Mouse (Mus musculus): ENCODE data around the gene Gm10320.

Gm10320 gene

DNA sequence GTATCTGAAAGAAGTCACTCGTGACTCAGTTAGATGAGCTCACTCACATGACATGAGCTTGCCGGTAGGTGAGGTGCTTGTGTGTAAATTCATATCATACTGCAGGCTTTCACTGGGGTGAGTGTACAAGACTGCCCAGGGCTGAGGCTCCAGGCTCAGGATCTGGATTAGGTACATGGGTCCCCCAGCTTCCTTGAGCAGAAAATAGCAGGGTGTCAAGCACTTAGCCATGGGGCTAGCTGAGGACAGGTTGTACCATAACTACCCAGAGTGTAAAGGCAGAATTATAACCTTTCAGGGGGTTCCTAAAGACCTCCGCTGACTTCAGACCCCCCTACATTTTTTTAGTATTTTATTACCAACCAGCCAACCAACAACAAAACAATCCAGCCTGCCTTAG is at the start of gene Gm10320:
Gm10320 (minus strand) TSS at position 93 of the 400 bp plus-strand sequence.
- no peak for DNase-seq

DNA sequence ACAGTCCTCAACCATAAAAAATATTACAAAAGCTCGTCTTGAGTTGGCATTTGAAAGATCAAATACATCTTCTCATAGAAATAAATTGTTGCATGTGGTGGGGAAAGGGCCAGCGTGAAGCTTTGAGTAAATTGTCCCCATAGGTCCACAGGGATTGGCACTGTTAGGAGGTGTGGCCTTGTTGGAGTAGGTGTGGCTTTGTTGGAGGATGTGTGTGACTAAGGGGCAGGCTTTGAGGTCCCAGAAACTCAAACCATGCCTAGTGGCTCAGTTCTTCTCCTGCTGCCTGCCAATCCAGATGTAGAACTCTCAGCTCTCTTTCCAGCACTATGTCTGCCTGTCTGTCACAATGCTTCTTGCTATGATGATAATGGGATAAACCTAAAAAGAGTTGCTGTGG is 49.8 kb upstream of the Gm10320 start:
- no peak for DNase-seq

DNA sequence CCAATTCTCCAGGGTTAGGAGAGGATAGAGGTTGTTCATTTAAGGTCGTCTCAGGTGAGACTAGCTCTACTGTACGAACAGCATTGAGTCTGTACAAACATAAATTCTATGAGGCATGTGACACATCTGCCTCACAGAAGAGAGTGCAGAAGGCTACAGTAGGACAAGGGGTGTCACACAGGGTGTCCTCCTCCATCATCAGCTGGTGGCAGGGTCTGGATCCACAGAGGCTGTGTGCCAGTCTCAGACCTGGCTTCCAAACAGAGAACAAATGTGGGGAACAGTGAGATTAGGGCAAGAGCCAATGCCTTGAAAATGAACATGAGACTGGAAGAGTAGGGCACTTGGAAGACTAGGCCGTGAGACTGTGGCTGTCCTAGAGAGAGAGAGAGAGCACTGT is 48.4 kb upstream of the Gm10320 start:
- DNase-seq: no peak

DNA sequence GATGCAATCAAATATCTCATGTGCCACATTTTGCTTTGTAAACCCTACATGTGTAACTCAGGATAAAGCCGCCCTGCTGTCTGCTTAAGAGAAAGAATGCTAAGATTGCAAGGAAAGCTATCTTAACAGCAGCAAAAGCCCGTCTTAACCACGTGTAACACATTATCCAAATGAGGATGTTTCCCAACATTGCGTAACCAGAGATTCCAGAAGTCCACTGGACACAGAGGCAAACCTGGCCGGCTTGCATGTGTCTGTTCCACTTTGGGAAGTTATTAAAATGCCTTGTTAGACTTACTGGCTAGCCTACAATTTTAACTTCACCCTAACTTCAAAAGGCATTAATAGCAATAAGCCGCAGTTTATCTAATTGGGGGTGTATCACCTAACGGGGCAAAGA is 47.5 kb upstream of the Gm10320 start:
- no peak for DNase-seq

DNA sequence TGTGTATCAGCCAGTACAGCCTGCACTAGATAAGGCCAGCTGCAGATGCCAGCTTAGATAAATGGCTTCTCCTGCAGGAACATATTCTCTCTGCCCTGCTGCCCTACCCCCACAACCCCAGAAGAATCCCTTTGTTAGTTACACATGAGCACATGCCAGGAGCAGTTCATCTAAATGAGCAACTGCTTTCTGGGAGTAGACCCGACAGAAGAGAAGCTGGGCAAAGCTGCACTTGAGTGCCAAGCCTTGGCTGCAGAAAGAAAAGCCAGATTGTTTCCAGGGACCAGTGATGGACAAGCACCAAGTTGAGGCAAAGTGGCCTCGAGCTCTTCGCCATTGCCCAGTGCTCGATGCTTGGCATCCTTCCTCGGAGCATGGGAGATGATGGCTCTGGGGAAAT is 46.8 kb upstream of the Gm10320 start:
- no peak for DNase-seq

DNA sequence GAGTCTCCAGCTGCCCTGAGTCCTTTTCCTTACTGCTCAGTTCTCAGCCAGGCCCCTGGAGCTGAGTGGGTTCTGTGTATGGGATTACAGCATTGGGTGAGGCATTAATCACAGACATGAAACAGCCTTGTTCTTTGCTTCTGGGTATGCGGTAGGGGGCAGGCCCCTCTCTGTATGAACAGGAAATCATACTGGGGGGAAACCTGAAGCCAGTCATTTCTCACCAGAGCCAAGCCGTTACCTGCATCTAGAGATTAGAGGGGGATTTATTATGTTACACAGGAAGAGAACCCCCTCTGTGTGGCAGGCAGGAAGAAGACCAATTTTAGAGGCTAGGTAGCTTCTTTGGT is 43.1 kb upstream of the Gm10320 start:
- no peak for DNase-seq

DNA sequence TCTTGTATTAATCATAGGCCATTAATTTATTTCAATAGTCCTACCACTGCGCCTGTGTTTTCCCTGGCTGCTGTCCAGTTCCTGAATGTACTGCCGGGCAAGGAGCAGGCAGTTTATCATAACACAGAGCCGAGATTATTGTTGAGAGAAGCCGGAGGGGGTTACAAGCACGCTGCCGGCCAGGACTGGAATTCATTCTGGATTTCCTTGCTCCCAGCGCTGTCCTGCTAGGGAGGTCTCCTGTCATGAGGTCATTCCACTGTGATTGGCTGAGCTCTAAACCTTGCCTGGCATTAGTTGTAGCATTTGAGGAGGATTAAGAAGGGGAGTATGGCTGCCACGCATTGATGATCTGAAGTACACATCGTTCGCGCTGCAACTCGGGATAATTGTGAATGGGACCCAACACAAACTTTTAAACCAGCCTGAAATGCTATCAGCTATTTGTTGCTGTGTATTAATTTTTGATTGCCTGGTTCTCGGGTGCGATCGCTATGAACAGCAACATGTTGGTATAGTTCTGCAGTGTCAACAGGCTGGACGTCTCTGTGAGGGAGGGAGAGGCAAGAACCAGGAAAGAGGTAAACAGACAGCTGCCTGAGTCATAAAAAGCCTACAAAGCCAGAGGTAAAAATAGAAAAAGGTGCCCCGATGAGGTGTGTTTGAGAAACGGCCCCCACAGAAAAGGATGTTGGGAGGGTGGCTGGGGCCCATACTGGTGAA is 42.5 kb upstream of the Gm10320 start:
- no peak for DNase-seq

DNA sequence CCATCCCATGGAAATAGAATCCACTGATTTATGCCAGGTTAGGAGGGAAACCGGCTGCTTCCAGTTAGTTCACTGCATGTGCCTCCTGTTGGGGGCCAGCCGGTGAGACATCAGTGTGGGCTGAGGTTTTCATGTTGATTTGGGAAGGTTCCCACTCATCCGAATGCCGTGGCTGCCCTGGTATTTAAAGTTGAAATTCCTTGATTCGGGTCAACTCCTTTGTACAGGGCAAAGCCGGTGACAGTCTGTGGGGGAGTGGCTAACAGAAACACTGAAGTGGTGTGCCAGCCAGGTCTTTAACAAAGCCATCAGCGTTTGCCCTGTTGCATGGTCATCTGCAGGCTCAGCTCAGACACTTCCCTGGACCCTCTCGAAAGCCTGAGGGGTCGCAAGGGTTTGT is 41.6 kb upstream of the Gm10320 start:
- no peak for DNase-seq

DNA sequence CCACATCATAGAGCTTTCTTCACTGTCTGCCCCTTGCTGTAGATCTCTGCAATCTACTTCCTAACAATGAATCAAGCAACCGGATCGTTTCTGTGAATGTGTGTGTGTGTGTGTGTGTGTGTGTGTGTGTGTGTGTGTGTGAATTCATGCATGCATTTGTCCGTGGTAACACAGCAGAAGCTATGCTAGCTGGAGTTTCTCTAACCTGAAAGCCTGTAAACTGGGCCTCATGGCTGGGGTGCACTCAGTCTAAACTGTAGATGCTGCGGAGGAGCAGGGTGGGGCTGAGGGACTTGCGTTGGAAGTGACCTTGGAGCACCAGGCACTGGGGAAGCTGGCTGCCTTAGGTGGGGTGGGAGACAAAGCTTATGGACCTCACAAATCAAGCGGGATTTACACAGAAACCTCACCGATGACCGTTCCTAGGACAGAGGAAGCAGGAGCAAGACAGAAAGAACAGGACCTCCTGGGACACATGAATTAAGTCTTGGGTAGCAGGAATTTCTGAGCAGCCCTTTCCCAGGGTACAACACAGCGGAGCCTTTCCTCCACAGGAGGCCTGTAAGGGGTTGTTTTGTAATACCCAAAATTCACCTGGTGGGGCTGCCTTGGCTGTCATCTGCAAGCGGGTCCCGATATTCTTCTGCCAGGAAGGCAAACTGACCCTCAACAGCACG is 41.0 kb upstream of the Gm10320 start:
- no peak for DNase-seq

DNA sequence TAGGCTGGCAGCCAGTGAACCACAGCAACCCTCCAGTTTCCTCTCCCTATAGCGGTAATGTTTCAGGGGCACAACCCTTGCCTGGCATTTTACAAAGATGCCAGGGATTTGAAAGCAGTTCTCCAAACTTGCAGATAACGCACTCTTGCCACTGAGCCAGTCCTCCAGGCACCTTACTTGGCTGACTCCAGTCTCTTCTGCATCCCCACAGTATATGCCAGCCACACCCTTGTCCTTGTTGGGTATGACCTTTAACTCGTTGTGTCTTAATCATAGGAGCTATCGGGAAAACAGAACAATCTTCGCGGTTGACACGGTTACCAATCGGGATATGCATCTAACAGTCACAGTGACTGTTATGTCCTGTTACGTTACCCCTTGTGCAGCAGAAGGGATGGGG is 40.2 kb upstream of the Gm10320 start:
- no peak for DNase-seq

DNA sequence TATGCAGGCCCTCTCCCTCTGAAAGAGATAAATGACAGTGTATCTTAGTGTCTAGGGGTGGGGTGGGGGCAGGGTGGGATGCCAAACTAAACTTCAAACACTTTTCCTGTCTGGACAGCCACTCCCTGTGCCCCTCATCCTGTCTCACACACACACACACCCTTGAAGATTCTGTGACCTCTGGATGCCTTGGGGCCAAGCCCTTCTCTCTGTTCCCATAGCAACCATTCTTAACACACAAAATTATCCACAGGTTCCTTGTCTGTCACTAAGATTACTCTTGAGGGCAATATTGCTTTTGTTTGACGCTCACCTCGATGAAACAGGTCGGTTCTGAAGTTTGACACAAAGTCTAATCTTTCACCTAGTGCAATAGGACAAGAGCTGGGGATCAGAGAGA is 39.5 kb upstream of the Gm10320 start:
- no peak for DNase-seq

DNA sequence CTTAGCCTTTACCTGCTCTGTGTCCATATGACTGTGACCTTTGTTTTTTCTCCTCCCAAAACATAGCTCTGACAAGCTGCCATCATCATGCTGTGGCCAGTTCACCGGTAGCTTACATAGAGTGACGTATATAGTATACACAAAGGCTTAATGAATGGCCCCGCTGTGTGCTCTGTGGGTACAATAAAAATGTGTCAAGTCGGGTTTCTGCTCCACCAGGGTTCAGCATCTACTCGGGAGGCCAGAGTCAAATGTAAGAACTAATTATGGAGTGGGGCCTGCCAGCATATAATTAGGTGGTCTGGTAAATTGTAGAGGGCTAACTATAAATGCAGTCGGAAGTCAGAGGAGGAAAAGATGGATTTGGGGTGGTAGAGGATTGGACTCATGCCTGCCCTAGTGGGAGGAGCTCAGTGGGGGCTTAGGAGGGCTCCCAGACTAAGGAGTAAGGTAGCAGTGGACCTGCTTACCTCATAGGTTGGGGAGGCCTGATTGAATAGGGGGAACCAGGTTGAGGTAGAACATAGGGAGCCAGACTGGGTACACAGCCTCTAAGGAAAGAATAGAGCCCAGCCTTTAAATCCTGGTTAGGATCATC is 32.0 kb upstream of the Gm10320 start:
- no peak for DNase-seq

DNA sequence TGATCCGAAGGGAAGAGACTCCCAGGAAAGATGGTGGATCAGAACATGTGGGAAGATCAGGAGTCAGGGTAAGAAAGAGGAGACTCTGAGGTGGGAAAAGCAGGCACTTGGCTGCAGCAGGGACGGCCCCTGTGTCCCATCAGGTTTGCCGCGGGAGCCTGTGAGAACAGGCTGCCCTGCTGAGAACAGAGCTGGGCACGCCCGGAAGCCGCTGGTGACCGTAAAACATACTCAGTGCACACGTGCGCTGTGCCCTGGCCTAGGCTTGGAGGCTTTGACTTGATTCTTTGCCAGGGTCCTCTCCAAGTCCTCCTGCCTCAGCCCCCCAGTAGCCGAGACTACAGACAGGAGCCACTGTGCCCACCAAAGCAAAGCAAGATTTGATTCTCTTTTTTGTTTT is 26.5 kb upstream of the Gm10320 start:
- DNase-seq: no peak

DNA sequence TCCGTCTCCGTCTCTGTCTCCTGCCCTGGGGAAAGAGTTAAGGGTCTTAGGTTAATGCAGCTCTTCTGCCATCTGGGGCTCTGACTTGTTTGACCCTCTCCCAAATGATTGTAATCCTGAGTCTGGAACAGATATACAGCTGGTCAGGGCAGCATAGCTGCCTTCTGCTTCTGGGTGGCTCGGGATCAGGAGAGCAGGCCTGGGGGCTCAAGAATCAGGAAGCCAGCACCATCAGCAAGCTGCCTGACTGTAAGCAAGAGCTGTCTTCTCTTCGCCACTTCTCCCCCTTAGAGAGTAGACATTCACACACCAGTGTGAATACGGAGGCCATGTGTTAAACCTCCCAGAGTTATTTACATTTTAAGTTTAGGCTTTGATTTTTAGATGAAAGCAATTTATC is 25.9 kb upstream of the Gm10320 start:
- no peak for DNase-seq

DNA sequence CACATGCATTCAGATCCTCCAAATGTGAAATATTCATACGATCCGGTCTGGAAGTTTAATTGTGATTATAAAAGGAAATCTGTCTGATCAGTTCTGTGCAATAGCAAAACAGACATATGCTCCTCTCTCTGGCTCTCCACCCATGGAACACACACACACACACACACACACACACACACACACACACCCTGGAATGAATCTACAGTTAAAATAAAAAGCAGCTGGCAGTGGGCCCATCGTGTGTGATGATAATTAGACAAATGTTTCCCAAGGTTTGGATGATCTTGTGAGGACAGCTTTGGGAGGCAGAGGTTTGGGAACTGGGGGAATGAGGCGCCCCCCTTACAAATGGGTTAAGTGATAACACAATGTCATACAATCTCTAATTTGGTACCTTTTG is 25.2 kb upstream of the Gm10320 start:
- DNase-seq: peak; percentile 29

DNA sequence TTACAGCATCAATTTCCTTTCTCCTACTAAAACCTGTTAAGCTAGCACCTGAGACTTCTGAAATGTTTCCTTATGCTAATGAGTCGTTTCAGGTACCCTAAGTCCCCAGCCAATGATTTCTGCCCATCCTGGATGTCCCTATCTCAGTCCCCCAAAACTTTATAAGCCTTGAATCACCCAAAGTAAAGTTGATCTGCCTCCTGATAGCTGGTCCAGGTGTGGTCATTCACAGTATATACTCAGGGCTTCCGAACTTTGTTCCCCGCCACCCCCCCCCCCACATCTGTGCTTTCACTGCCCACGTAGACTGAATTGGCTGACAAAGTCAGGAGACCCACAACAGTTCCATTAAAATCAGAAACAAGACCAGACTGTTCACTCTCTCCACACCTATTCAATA is 20.3 kb upstream of the Gm10320 start:
- no peak for DNase-seq

DNA sequence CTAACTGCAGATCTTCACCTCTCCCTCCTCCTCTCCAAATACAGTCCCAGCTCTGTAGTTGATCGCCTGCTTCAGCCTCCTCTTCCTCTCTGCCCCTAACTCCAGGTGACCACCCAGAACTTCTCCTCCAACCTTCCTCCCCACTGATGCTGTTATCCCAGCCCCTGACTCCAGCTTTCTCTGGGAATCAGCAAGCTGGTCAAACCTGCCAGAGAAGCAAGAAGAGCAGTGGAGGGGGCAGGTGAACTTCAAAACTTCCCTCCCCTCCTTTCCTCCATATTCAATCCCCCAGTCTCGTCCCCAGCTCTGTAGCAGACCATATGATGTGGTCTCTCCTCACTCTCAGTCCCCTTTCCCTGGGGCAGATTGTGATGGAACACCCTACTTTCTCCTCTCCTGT is 15.9 kb upstream of the Gm10320 start:
- no peak for DNase-seq

DNA sequence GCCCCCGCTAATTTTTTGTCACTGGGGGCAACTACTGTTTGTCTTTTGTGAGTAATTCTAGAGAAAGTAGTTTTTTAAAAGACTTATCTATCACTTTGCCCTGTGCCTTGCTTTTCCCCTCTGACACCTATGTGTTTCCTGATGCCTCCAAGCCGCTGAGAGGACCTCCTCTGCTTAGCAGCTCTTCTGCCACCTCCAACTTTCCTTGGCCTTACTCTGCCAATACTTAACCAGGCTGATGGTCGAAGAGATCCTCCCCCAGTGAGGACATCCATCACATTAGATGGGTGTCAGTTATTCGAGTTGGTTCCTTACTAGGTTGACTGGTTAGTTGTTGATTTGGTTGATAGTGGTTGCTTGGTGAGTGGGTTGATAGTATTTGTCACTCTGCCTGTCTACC is 14.7 kb upstream of the Gm10320 start:
- no peak for DNase-seq

DNA sequence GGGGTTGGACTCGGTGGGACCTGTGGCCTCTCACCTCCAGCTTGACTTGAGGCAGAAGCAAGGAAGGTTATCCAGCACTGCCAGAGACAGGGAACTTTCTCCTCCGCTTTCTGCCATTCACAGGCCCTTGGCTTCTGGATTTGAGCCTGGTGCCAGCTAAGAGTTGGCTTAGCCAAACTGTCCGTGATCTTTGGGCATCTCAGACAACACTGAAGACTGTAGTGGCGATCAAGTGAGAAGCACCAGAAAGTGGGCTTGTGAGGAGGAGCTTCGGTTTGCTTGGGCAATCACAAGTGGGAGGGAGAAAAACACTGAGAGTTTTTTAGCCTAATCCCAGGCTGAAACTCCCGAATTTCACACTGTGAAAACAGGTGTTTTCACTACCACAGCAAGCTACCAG is 14.2 kb upstream of the Gm10320 start:
- DNase-seq: no peak

DNA sequence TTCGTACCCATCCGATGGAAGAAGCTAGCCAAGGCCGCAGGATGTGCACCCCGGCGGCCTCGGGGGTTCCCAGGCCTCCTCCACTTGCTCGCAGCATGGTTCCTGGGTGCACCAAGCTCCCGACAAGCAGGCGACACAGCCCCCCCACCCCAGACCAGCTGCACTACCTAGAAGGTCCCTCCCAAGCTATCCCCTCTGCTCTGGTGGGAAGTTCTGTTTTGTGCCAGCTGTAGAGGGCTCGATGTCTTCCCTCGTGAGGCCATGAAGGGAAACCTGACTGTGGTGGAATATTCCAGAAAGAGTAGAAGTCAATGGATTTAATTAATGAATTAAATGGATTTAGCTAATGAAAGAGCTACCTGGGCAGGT is 13.7 kb upstream of the Gm10320 start:
- DNase-seq: no peak

DNA sequence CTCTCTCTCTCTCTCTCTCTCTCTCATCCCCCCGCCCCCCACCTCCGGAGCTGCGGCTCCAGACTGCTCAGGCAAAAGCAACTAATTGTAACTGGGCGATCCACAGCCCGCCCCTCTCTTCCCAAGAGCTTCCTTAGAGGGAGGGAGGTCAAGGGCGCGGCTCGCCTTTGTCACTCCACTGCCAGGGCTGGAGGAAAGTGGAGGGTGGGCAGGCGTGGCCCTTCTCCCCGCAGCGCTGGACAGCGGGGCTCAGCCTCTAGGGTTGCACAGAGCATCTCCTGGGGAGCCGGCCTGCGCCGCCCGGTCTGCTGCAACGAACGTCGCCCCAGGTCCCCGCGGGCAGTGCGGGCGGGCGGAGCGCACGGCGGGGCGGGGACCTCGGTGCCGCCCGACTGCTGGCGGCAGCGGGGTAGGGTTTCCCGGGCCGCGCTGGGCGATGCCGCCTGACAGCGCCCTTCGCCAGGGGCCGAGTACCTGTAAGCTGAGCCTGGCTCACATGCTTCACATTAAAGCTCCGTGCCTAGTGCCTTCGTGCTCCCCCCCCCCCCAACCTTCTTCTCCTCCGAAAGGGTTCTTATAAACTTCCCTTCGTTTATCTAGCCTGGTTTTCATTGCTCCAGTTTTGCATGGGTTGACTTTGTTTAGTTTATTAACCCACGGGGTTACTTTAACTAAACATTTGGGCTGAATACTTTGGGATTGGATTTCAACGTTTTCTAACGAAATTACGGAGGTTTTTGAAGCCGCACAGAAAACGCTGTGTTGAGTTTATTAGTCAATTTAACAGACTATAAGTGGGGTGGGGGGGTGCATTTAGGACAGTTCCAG is 13.1 kb upstream of the Gm10320 start:
- DNase-seq: no peak

DNA sequence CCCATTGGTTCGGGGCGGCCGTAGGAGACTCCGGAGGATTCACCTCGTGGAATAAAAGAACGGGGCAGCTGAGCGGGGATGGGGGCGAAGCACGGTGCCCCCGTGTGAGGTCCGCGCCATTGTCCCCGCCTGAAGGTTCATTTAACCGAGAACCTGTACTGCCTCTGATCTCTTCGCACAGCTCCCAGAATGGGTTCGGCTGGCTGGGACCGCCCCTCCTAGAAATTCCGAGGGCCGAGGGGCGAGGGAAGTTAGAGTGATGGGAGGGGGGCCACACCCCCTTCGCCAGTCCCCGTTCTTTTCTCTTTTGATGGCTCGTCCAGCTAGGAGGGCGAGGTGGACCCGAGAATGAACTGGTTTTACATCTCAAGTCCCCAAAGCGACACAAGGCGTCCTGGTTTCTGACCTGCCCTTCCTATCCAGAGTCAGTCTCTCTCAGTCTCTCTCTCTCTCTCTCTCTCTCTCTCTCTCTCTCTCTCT is 12.4 kb upstream of the Gm10320 start:
- no peak for DNase-seq

DNA sequence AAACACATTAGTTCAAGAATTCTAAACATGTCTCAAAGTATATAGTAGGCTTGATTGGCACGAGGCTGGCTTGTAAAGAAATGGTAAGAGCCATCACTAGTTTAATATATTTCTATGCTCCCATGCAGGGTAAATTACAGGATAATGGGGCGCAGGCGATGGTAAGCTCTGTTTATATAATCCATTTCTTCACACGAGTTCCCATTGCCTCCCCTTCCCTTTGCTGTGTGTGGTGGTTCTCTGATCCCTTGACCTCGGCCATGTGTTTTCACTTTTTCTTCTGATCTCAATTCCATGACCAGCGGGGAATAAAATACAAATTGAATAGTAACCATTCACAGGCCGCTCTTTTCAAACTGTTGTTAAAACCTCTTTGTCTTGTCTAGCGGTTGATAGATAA is 11.8 kb upstream of the Gm10320 start:
- DNase-seq: no peak

Measured in right cerebral cortex, postnatal 14 days (tissue).